ENCODE assay signal across 8 mouse cellular contexts in genomic region chr12:108239441-108239840, GRCm38 (mm10). TPM values are rescaled to one million over a fixed set of nuclear protein-coding genes. Genes with fewer than 3 reads are reported as not detected.
DNase-seq lines count a peak whose midpoint lies in the region; ATAC-seq lines count a peak whose summit lies in the region.

No protein-coding gene starts in this region.

- DNase-seq in urinary bladder, postnatal 14 days (ENCODE audit: low spot score), result peak; percentile 44
- DNase-seq in urinary bladder, postnatal 10 days (ENCODE audit: low spot score), result no peak
- peak; percentile 99 for DNase-seq in fibroblast of lung, adult 2 months (ENCODE audit: low read depth)
- peak; percentile 51 to 65 for DNase-seq in heart, postnatal 36 days
- peak; percentile 45 to 46 for DNase-seq in layer of hippocampus, postnatal 25 days (ENCODE audit: extremely low spot score in 1 of 2, low spot score in 1 of 2)
- DNase-seq in liver, embryonic 11.5 days (ENCODE audit: low spot score), result no peak
- DNase-seq in spleen, postnatal 36 days (ENCODE audit: low spot score in 2 of 2), result no peak

- intact Hi-C loops in heart, postnatal 36 days (cut with DNase I), result no loop called here

- H3K4me2 ChIP-seq in midbrain, embryonic 15.5 days, result no peak overlapping the region
- no peak overlapping the region for H3K4me2 ChIP-seq in liver, embryonic 11.5 days

- no peaks in the 10 kb centered on the region for H3K9me3 ChIP-seq in midbrain, embryonic 15.5 days
- no peaks in the 10 kb centered on the region for H3K9me3 ChIP-seq in liver, embryonic 11.5 days (ENCODE audit: control insufficient read depth, low read length)

- no peak overlapping the region for H3K4me3 ChIP-seq in midbrain, embryonic 15.5 days
- no peak overlapping the region for H3K4me3 ChIP-seq in liver, embryonic 11.5 days (ENCODE audit: low read depth, low read length)

- H3K27ac ChIP-seq in midbrain, embryonic 15.5 days, result peak overlapping the region; percentile 66
- no peak overlapping the region for H3K27ac ChIP-seq in liver, embryonic 11.5 days (ENCODE audit: low read depth, low read length)

- no peaks in the 10 kb centered on the region for H3K36me3 ChIP-seq in midbrain, embryonic 15.5 days (replicated peaks)
- H3K36me3 ChIP-seq in liver, embryonic 11.5 days (ENCODE audit: control insufficient read depth, insufficient read depth, low read length), result no peaks in the 10 kb centered on the region

- H3K27me3 ChIP-seq in midbrain, embryonic 15.5 days (replicated peaks), result no peaks in the 10 kb centered on the region
- H3K27me3 ChIP-seq in liver, embryonic 11.5 days (replicated peaks; ENCODE audit: control insufficient read depth, insufficient read depth, low read length), result no peaks in the 10 kb centered on the region

- H3K9ac ChIP-seq in midbrain, embryonic 15.5 days, result no peak overlapping the region
- no peak overlapping the region for H3K9ac ChIP-seq in liver, embryonic 11.5 days (ENCODE audit: low read depth, low read length)

- 21% methylated on average over 5 of the region's 5 CpGs for WGBS in midbrain, embryonic 15.5 days
- 77% methylated on average over 5 of the region's 5 CpGs for WGBS in liver, embryonic 11.5 days

- peaks cover 74% of the 10 kb centered on the region for H3K4me1 ChIP-seq in midbrain, embryonic 15.5 days
- H3K4me1 ChIP-seq in liver, embryonic 11.5 days (replicated peaks; ENCODE audit: control insufficient read depth, insufficient read depth, low read length), result peaks cover 52% of the 10 kb centered on the region

- ATAC-seq in midbrain, embryonic 15.5 days (replicated peaks), result peak; percentile 17; the same call in 1 of the 2 replicates
- ATAC-seq in liver, embryonic 11.5 days (replicated peaks; ENCODE audit: low FRiP score), result no peak

RNA-seq across cellular contexts. Expression of gene Ccdc85c, which starts 35.8 kb away (rescaled TPM):
- 10 to 100 TPM; 33.6 to 38.9 TPM for total RNA-seq in heart, postnatal 36 days (2021)
- total RNA-seq in layer of hippocampus, postnatal 25 days (2021), result 10 to 100 TPM; 66.6 to 71.3 TPM
- 15.3 and 15.8 TPM in 2 replicates for polyA plus RNA-seq in midbrain, embryonic 15.5 days (2015; fragmentation: Nextera tagmentation; extraction: Ambion mirVana)
- polyA plus RNA-seq in liver, embryonic 11.5 days (2014; fragmentation: Nextera tagmentation; extraction: Ambion mirVana), result 5.9 and 7.4 TPM in 2 replicates

Comparison
In these comparisons a context has a peak if more than half of its experiments do, and no peak if none do; other contexts are left out.
1. DNase-seq: peak in urinary bladder, postnatal 14 days (single experiment), fibroblast of lung, adult 2 months (single experiment), heart, postnatal 36 days (2 of 2) and layer of hippocampus, postnatal 25 days (2 of 2); none in urinary bladder, postnatal 10 days (single experiment), liver, embryonic 11.5 days (single experiment) and spleen, postnatal 36 days (0 of 2).